Mouse (Mus musculus): ENCODE results near the gene Ttll9. TPM values are rescaled to one million over a fixed set of nuclear protein-coding genes. Genes with fewer than 3 reads are reported as not detected.
A peak's percentile ranks its signal among the peaks of the same experiment; 100 is the strongest.

The Ttll9 gene
- total RNA-seq (2017), result not detected in 3 replicates

DNA sequence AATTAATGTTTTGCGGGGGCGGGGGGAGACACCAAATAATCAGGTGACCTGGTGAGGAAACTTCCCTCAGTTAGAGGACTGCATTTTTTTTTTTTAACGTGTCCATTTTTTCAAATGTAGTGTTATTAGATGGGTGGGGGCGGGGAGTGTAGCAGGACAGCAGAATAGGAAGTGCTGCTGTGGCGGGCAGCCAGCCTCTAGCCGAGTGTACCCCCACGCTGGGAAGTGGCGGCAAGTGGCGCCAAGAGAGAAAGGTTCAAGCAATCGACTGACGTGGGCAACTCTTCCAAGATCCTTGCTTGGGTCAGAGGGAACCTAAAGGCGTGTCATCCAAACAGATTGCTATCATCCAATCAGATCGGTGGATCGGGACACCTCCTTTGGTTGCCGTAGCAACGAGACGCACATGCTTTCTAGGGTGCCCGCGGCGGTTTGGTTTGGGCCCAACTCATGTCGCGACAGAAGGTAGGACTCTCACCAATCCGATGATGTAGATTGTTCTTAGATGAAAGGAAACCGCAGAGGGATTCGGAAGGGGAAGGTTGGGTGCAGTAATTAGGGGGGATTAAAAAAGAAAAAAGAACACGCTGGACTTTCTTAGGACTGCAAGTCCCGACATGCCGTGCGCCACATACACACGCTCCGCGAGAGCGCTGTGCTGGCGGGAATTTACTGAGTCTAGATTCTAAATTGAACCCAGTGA lies at the start of gene Ttll9:
Ttll9 (plus strand) TSS at position 395 of the 703 bp plus-strand sequence.
- ATAC-seq (replicated peaks; ENCODE audit: insufficient number of reproducible peaks, low FRiP score, low TSS enrichment, poor library complexity, severe bottlenecking), result peak; percentile 85

DNA sequence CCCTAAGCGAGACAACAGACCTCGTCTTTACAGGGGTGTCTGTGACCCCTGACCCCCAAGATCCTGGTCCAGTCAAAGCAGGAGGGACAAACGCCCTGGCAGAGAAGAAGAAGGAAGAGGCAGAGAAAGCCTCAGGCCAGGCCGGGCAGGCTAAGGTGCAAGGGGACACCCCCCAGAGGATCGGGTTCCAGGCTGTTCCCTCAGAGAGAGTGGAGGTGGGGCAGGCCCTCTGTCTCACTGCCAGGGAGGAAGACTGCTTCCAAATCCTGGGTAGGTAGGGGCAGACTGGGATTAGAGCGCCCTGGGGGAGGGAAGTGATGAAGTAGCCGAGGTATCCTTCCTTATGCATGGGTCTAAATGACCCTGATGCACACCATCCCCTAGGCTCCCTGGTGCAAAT lies 48.8 kb upstream of the Ttll9 start:
- no peak for ATAC-seq (replicated peaks; ENCODE audit: insufficient number of reproducible peaks, low FRiP score, low TSS enrichment, poor library complexity, severe bottlenecking)

DNA sequence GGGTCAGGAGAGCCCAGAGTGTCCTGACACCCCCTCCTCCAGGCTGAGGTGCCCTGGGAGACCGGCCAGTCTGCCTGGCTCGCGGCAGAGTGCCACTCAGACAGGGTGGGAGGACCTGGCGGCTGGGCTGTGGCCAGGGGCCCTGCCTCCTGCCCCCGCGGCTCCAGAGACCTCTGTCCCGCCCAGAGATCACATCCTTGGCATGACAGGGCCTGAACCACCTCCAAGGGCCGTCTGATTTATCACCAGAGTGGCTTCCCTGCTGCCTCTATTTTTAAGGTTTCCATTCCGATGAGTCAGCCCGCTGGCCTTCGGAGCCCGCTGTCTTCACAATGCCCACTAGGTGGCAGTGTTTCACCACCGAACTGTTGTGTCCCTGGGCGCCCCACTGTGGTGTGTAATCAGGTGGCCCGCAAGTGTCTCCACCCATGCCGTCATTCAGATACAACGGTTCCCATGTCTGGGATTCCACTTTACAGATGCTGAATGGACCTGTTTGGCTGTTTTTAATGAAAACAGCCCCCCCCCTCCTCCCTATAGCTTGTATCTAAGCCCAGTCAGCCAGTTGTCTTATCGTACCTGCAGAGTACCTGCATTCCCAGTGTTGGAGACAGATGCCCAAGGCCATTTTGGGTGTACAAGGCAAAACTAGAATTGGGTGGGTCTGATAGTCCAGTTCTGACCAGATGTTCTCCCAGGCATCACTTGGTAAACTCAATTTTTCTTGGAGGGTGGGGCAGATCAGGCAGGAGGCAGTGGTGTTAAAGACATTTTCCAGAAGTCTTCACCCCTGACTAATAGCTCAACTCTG lies 47.8 kb upstream of the Ttll9 start:
- peak; percentile 86 for ATAC-seq (replicated peaks; ENCODE audit: insufficient number of reproducible peaks, low FRiP score, low TSS enrichment, poor library complexity, severe bottlenecking)

DNA sequence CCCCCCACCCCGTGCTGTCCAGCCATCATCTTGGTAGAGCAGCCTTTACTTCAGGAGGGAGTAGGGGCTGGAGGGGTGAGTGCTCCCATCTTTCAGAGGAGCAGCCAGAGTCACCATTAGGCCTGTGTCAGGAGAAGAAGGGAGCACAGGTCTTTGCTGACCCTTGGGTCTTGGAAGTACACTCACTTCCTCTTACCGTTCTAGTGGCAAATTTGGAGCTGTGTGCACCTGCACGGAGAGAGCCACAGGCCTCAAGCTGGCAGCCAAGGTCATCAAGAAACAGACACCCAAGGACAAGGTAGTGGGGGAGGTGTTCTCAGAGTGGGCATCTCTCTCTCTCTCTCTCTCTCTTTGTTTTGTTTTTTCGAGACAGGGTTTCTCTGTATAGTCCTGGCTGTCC lies 46.8 kb upstream of the Ttll9 start:
- ATAC-seq (replicated peaks; ENCODE audit: insufficient number of reproducible peaks, low FRiP score, low TSS enrichment, poor library complexity, severe bottlenecking), result no peak

DNA sequence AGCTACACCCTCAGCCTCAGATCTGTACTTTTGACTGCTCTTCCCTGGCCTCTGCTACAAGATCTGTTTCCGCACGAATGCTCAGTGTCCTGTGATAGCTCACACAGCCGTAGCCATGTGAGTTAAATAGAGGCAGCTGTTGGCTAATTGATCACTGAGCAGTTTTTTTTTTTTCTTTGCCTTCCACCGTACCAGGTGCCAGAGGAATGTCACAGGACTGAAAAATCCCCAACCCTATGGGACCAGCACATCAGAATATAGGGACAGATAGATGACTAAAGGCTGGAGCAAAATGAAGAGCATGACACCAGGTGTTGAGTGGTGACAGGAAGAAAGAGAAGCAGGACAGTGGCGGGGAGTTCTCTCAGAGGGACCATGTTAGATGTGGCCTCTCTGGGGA lies 46.2 kb upstream of the Ttll9 start:
- ATAC-seq (replicated peaks; ENCODE audit: insufficient number of reproducible peaks, low FRiP score, low TSS enrichment, poor library complexity, severe bottlenecking), result no peak

DNA sequence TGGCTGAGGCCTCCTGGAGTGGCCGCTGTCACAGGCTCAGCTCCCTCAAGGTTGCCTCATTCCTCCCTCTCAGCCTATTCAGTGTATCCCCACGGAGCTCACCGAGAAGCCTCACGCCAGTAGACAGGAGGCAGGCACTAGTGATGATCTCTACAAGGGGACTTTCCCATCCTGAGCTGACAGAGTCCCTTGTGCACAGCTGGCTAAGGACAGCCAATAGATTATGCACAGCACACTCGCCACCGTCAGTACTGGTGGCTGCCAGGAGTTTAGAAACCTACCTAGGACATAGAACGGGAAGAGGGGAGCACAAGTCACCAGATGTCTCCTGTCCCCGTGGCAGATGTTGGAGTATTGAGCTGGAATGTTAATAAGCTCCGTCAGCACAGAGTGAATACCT lies 44.6 kb upstream of the Ttll9 start:
- ATAC-seq (replicated peaks; ENCODE audit: insufficient number of reproducible peaks, low FRiP score, low TSS enrichment, poor library complexity, severe bottlenecking), result no peak

DNA sequence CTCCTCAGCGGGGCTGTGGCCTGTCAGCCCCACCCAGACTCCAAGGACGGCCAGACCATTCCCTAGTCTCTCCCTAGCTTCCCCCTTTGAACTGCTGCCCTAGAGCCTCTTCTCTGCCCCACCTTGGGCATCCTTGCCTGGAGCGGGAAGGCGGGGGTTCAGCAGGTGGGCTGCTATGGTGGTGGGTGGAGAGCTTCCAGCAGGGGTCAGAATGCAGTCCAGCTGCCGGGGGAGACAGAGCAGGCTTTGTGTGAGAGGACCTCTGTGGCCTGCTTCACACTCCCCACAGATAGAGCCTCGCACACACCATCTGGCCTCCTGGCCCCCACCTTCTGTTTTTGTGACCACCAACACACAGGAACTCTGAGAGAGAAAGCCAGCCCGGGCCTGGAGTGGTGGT lies 39.9 kb upstream of the Ttll9 start:
- ATAC-seq (replicated peaks; ENCODE audit: insufficient number of reproducible peaks, low FRiP score, low TSS enrichment, poor library complexity, severe bottlenecking), result no peak

DNA sequence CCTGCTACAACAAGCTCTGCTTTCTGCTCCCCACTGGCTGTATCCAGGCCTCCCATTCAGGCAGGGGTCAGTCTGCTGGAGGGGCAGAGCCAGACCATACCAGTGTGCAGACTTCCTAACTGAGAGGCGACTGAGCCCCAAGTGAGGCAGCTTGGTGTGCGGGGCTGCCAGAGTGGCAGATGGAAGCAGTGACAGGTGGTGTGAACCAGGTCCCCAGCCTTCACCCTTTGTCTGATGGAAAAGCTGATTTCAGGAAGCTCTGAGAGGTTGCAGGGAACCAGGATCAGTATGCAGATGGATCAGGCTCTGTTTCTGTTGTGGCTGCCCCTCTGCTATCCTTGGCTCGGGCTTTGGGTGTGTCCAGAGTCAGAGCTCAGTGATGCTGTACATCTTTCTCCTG lies 38.7 kb upstream of the Ttll9 start:
- ATAC-seq (replicated peaks; ENCODE audit: insufficient number of reproducible peaks, low FRiP score, low TSS enrichment, poor library complexity, severe bottlenecking), result no peak

DNA sequence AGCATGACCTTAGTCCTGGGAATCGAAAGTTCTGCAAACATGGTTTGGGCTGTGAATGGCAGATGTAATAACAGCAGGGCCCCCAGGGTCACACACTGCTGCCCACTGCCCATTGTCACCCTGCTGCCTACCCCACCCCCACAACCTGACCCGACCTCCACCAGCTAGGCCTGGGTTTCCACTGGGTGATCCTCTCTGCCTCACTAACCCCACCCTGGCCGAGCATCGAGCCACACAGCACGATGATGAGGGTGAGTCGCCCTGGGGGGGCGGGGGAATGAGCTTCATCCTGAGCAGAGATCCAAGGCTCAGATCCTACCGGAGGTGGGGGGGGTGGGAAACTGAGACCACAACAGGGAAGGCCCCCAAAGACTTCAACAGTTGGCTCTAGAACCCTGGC lies 38.2 kb upstream of the Ttll9 start:
- no peak for ATAC-seq (replicated peaks; ENCODE audit: insufficient number of reproducible peaks, low FRiP score, low TSS enrichment, poor library complexity, severe bottlenecking)

DNA sequence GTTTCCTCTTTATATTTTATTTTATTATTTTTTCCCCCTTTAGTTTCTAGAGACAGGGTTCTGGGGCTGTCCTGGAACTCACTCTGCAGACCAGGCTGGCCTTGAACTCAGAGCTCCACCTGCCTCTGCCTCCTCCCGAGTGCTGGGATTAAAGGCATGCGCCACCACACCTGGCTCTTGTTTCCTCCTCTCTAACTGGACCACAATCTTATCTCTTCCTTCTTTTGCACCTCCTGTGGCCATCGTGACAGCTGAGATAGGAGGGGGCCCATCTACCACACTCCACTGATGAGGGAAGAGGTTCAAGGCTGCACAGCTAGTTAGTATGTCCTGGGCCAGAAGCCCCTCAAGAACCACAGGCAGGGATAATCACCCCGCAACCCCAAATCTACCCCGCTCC lies 37.7 kb upstream of the Ttll9 start:
- ATAC-seq (replicated peaks; ENCODE audit: insufficient number of reproducible peaks, low FRiP score, low TSS enrichment, poor library complexity, severe bottlenecking), result no peak

DNA sequence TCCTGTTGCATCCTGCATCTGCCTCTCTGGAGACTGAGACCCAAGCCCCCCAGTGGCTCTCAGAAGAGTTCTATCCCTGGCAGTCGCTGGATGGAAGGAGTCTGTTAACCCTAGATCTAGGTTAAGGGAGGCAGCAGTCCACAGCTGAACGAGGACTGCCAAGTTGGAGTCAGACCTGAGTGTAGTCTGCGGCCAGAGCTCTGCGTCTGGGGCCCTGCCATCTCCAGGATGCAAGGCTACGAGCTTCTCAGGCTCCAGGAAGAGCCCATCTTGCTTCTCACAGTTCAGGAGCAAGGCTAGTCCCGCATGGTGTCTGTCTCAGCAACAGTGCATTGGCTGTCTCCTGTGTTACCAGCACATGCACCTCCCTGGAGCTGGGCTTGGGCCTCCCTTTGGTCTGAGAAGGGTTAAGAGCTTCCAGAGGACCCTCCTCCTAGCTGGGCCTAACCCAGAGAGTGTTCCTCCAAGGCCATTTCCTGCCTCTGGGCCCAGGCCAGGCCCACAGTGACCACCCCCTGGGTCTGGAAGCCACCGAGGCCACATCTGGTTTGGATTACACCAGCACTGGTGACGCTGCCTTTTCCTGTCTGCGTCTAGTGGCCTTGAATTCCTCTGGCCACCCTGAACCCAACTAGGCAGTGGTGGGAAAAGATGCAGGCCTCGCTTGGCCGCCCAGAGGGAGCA lies 37.0 kb upstream of the Ttll9 start:
- ATAC-seq (replicated peaks; ENCODE audit: insufficient number of reproducible peaks, low FRiP score, low TSS enrichment, poor library complexity, severe bottlenecking), result 0 out of 2 replicates have a peak, but pooled peaks have one; percentile 33

DNA sequence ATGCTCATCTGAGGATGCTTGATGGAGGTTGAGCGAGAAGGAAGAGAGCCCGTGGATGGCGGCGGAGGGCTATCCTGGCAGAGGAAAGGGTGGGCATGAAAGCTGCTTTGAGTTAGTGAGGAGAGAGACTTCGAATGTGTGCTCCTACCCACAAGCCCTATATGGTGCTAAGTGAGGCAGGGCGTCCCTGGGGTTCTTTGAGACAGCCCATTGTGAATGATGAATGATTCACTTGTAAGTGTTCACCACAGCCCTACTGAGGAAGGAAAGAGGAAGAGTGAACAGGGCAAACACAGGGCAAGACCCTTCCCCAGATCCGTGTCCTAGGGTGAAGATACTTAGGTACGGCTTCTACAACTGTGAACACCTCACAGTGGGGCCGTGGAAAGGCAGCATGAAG lies 35.4 kb upstream of the Ttll9 start:
- ATAC-seq (replicated peaks; ENCODE audit: insufficient number of reproducible peaks, low FRiP score, low TSS enrichment, poor library complexity, severe bottlenecking), result no peak

DNA sequence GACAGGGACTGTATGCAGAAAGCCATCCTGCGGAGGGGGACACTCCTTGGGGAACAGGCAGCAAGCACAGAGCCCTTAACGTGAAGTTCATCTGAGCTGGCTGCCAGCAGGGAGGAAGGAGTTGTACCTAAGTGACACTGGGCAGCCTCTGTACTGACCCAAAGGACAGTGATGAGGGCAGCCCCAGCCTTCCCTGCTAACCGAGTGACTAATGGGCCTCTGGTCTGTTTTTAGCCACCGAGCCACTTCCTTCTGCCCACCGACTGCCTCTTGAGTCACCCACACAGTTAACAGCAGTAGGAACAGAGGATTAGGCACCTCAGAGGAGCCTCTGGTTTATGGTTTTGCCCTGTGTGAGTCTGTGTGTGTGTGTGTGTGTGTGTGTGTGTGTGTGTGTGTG lies 34.9 kb upstream of the Ttll9 start:
- no peak for ATAC-seq (replicated peaks; ENCODE audit: insufficient number of reproducible peaks, low FRiP score, low TSS enrichment, poor library complexity, severe bottlenecking)

DNA sequence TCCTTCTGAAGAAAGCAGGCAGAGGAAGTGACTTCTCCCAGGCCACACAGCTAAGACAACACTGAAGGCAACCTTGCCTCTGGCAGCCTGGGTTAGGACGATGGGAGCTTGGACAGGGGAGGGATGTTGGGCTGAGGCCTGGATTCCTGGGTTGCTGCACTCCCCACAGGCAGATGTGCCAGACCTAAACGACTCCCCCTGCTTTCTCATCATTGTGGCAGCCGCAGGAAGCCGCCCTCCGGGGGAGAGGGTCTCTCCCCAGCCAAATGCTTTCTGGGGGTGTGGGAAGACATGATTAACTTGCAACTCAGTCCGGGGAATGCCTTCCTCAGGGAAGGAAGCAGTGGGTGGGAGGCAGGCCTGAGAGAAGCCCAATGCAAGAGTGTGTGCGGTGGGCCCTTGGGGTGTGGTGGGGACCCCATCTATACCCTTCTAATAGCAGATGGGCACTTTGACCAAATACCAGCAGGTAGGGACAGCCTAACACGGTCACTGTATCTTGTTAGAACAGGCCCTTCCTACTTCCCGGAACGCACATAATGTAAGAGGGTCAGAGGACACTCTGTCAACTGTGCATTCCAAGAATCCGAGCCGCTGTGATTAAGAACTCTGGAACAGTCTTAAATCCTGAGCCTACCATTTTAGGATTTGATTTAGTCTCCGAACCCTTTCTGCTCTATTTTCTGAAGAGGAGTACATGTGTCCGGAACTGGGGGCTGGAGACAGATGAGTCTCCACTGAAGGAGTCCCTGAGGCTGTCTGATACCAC lies 33.9 kb upstream of the Ttll9 start:
- no peak for ATAC-seq (replicated peaks; ENCODE audit: insufficient number of reproducible peaks, low FRiP score, low TSS enrichment, poor library complexity, severe bottlenecking)

DNA sequence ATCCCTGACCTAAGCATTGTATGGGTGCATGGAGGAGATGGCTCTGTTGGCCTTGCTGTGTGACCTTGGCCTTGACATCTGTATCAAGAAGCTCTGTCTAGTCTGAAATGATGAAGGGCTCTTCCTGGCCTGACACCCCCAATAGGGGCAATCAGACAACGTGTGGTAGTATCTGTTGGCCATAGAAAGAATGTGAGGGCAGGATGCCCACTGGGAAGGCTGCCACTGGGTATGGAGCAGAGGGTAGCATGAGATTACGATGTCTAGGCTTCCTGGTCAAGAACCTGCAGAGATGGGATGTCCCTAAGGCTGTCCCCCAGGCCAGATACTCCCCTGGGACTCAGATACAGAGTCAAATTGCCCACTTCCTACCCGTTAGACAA lies 33.3 kb upstream of the Ttll9 start:
- ATAC-seq (replicated peaks; ENCODE audit: insufficient number of reproducible peaks, low FRiP score, low TSS enrichment, poor library complexity, severe bottlenecking), result no peak

DNA sequence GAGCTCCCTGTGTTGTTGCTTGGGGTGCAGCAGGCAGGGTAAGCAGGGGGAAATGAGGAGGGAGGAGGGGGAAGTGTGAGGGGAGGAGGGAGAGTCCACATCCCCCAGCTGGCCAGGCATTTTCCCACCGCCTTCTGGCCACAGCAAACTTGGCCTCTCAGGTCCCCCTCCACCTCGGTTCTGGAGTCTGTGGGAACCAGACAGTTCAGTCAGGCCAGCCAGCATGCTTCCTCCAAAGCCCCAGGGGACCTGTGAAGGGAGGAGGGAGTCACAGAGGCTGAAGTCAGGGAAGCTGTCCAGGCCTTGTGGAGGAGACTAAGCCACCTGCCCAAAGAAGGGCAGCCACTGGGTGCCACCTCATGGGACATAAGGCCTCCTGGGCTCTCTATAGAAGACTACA lies 32.0 kb upstream of the Ttll9 start:
- ATAC-seq (replicated peaks; ENCODE audit: insufficient number of reproducible peaks, low FRiP score, low TSS enrichment, poor library complexity, severe bottlenecking), result no peak

DNA sequence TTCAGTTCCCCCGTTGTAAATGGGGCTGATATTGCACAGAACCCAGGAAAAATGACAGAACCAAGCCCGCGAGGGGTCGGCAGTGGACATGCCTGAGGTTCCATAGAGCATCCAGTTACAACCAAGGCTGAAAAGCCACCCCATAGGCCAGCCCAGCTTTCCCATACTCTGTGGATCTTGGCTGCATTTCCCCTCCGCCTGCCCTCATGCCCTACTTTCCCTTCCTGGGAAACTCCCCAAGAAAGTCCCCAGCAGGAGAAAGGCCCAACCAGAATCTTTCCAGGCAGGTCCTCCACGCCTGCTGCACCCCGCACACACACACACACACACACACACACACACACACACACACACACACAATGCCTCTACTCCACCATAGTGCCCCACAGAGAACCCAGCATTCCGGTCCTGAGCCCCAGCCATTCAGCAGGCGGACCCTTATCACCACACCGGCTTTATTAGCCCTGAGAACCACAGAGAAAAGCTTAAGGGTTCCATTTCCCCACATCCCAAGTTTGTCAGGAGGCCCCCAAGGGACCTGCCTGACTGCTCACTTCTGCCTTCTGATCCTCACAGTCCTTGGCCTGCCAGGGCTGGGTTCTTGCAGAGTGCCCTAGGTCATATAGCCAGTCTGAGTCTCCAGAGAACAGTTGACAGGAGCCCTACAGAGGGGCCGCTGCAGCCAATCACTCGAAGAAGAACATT lies 30.7 kb upstream of the Ttll9 start:
- no peak for ATAC-seq (replicated peaks; ENCODE audit: insufficient number of reproducible peaks, low FRiP score, low TSS enrichment, poor library complexity, severe bottlenecking)

DNA sequence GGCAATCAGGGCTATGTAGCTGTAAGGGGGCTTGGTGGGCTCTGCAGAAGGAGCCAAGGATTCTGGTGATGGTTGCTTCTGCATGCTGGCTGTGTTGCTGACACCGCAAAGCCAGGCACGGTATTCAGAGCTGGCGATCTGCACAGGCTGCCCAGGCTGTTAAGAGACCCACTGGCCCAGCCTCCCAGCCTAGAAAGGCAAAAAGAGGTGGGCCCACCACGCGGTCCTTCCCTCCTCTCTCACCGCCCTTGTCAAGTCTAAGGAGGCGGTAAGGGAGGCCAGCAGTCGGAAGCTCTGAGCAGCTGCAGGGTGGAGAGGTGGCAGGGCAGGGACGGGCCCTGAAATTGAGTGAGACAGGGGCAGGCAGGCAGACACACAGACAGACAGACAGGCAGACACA lies 29.2 kb upstream of the Ttll9 start, which contains the start of gene Foxs1:
Foxs1 (minus strand) TSS at position 161 of the 400 bp plus-strand sequence.
- no peak for ATAC-seq (replicated peaks; ENCODE audit: insufficient number of reproducible peaks, low FRiP score, low TSS enrichment, poor library complexity, severe bottlenecking)

Measured in monocyte, adult 5-6 weeks (primary cell).